Mouse (Mus musculus) heart, embryonic 14.5 days (tissue): ENCODE measurements at regions not wholly inside any gene's neighbourhood (a gene's known extent, or its start where the extent isn't known, plus 50 kb on each side); places are given as distances from the start of the nearest gene placed in this dataset.

Experiments
- ATAC-seq: fragments of 200-750 bp; cut with Nextera tagmentation; 2 replicates; pipeline ENCODE4 v1.8.0; 2017; ENCODE audit warnings: low read depth, moderate TSS enrichment; ENCODE audit not compliant: insufficient number of reproducible peaks, insufficient read depth, low FRiP score
- H3K27ac ChIP-seq, 2 experiments: fragments of 200-500 bp in 1 of 2; fragments of 300-500 bp in 1 of 2; sonication (generic) in 1 of 2; replicated peaks in 1 of 2; 2 replicates each; pipeline ENCODE4 v1.5.1; 2012 to 2014; ENCODE audit warnings: low read depth in 2 of 2, low read length in 2 of 2, control low read depth in 1 of 2, mild to moderate bottlenecking in 1 of 2, mixed read lengths in 1 of 2; ENCODE audit not compliant: control insufficient read depth in 1 of 2, insufficient read depth in 1 of 2
- H3K27me3 ChIP-seq: fragments of 300-500 bp; sonication (generic); 2 replicates; pipeline ENCODE4 v1.6.1; 2014; ENCODE audit warnings: mild to moderate bottlenecking, low read length, control low read depth; ENCODE audit not compliant: control insufficient read depth, insufficient read depth
- H3K36me3 ChIP-seq: fragments of 300-500 bp; sonication (generic); 2 replicates; pipeline ENCODE4 v1.6.1; 2014; ENCODE audit warnings: mild to moderate bottlenecking, control low read depth, low read length, mixed read lengths; ENCODE audit not compliant: control insufficient read depth, insufficient read depth
- H3K4me1 ChIP-seq, 2 experiments: fragments of 200-500 bp in 1 of 2; fragments of 300-500 bp in 1 of 2; sonication (generic) in 1 of 2; 2 replicates each; pipeline ENCODE4 v1.6.1; 2012 to 2014; ENCODE audit warnings: low read length in 2 of 2, control low read depth in 1 of 2, mixed read lengths in 1 of 2; ENCODE audit not compliant: control insufficient read depth in 2 of 2, insufficient read depth in 2 of 2
- H3K4me2 ChIP-seq: fragments of 300-500 bp; sonication (generic); 2 replicates; pipeline ENCODE4 v1.6.1; 2014; ENCODE audit warnings: mild to moderate bottlenecking, low read length
- H3K4me3 ChIP-seq, 2 experiments: fragments of 200-500 bp in 1 of 2; fragments of 300-500 bp in 1 of 2; sonication (generic) in 1 of 2; 2 replicates each; pipeline ENCODE4 v1.5.1; 2012 to 2014; ENCODE audit warnings: low read length in 2 of 2, mild to moderate bottlenecking in 2 of 2, control low read depth in 1 of 2, low read depth in 1 of 2, moderate library complexity in 1 of 2; ENCODE audit not compliant: control insufficient read depth in 1 of 2, insufficient read depth in 1 of 2
- H3K9ac ChIP-seq: fragments of 300-500 bp; sonication (generic); 2 replicates; pipeline ENCODE4 v1.6.1; 2014; ENCODE audit warnings: mild to moderate bottlenecking, low read length
- H3K9me3 ChIP-seq: fragments of 300-500 bp; sonication (generic); 2 replicates; pipeline ENCODE4 v1.6.1; 2016; ENCODE audit warnings: low read length, control low read depth; ENCODE audit not compliant: control insufficient read depth
- WGBS: fragments of 180-500 bp; shearing (Covaris S2); extraction: QIAGEN DNeasy Blood & Tissue Kit; methylation state at CpG from one replicate; pipeline ENCODE4 v1.1.7; 2014; 5-methylcytosine and 5-hydroxymethylcytosine counted together

GRCm38 (mm10) chr8:30227354-30227753 is 2779.9 kb downstream of the Poteg start:
- Histone ChIP-seq H3K36me3 (no peaks in the 10 kb centered on the region), H3K4me3 (no peak overlapping the region), H3K9me3 (no peaks in the 10 kb centered on the region), H3K9ac (no peak overlapping the region), H3K27me3 (no peaks in the 10 kb centered on the region), H3K4me2 (no peak overlapping the region), H3K4me1 (no peaks in the 10 kb centered on the region), H3K27ac (no peak overlapping the region)
- 75% methylated on average over 5 of the region's 5 CpGs for WGBS
- ATAC-seq, result no peak

- 53% methylated on average over 1 of the region's 1 CpGs for WGBS
- Histone ChIP-seq H3K4me2 (no peak overlapping the region), H3K4me1 (no peaks in the 10 kb centered on the region), H3K9me3 (no peaks in the 10 kb centered on the region), H3K4me3 (no peak overlapping the region), H3K27ac (no peak overlapping the region), H3K27me3 (no peaks in the 10 kb centered on the region), H3K9ac (no peak overlapping the region), H3K36me3 (no peaks in the 10 kb centered on the region)
- no peak for ATAC-seq
Measured at GRCm38 (mm10) chr8:30233266-30233665, 2785.8 kb downstream of the Poteg start.

- Histone ChIP-seq H3K27me3 (no peaks in the 10 kb centered on the region), H3K27ac (no peak overlapping the region), H3K9me3 (no peaks in the 10 kb centered on the region), H3K4me3 (no peak overlapping the region), H3K36me3 (no peaks in the 10 kb centered on the region), H3K4me1 (no peaks in the 10 kb centered on the region), H3K4me2 (no peak overlapping the region), H3K9ac (no peak overlapping the region)
- 85% methylated on average over 3 of the region's 3 CpGs for WGBS
- ATAC-seq, result no peak
Measured at GRCm38 (mm10) chr8:30251797-30252196, 2804.3 kb downstream of the Poteg start.

- no peaks in the 10 kb centered on the region for H3K27me3 ChIP-seq
- no peak overlapping the region for H3K4me2 ChIP-seq
- no peak overlapping the region for H3K9ac ChIP-seq
- H3K9me3 ChIP-seq, result no peaks in the 10 kb centered on the region
- no peaks in the 10 kb centered on the region for H3K36me3 ChIP-seq
- H3K4me3 ChIP-seq, result no peak overlapping the region
- H3K27ac ChIP-seq, result no peak overlapping the region
- no peak for ATAC-seq
- WGBS, result 87% methylated on average over 6 of the region's 6 CpGs
- H3K4me1 ChIP-seq, result no peaks in the 10 kb centered on the region
Measured at GRCm38 (mm10) chr8:30269949-30270910, 2822.8 kb downstream of the Poteg start.

GRCm38 (mm10) chr8:30289169-30289568 is 2841.7 kb downstream of the Poteg start:
- no peaks in the 10 kb centered on the region for H3K9me3 ChIP-seq
- H3K27ac ChIP-seq, result no peak overlapping the region
- ATAC-seq, result no peak
- 70% methylated on average over 4 of the region's 4 CpGs for WGBS
- no peaks in the 10 kb centered on the region for H3K4me1 ChIP-seq
- H3K36me3 ChIP-seq, result no peaks in the 10 kb centered on the region
- H3K4me3 ChIP-seq, result no peak overlapping the region
- H3K9ac ChIP-seq, result no peak overlapping the region
- H3K27me3 ChIP-seq, result no peaks in the 10 kb centered on the region
- no peak overlapping the region for H3K4me2 ChIP-seq

- Histone ChIP-seq H3K36me3 (no peaks in the 10 kb centered on the region), H3K9me3 (no peaks in the 10 kb centered on the region), H3K27ac (no peak overlapping the region), H3K4me2 (no peak overlapping the region), H3K4me3 (no peak overlapping the region), H3K27me3 (no peaks in the 10 kb centered on the region), H3K9ac (no peak overlapping the region), H3K4me1 (no peaks in the 10 kb centered on the region)
- no peak for ATAC-seq
Measured at GRCm38 (mm10) chr8:30331201-30331600, 2883.7 kb downstream of the Poteg start.

GRCm38 (mm10) chr8:30333352-30333751 is 2885.9 kb downstream of the Poteg start:
- no peaks in the 10 kb centered on the region for H3K27me3 ChIP-seq
- WGBS, result 83% methylated on average over 3 of the region's 3 CpGs
- H3K4me3 ChIP-seq, result no peak overlapping the region
- ATAC-seq, result no peak
- H3K4me1 ChIP-seq, result no peaks in the 10 kb centered on the region
- H3K36me3 ChIP-seq, result no peaks in the 10 kb centered on the region
- no peak overlapping the region for H3K27ac ChIP-seq
- H3K4me2 ChIP-seq, result no peak overlapping the region
- H3K9me3 ChIP-seq, result no peaks in the 10 kb centered on the region
- no peak overlapping the region for H3K9ac ChIP-seq

GRCm38 (mm10) chr8:30359464-30359863 is 2912.0 kb downstream of the Poteg start:
- WGBS, result 76% methylated on average over 1 of the region's 1 CpGs
- H3K9me3 ChIP-seq, result no peaks in the 10 kb centered on the region
- no peak overlapping the region for H3K4me2 ChIP-seq

More at GRCm38 (mm10) chr8:30359464-30359863, 2912.0 kb downstream of the Poteg start:
- H3K36me3 ChIP-seq, result no peaks in the 10 kb centered on the region
- ATAC-seq, result no peak
- no peak overlapping the region for H3K4me3 ChIP-seq
- no peaks in the 10 kb centered on the region for H3K27me3 ChIP-seq
- no peak overlapping the region for H3K9ac ChIP-seq
- no peak overlapping the region for H3K27ac ChIP-seq
- no peaks in the 10 kb centered on the region for H3K4me1 ChIP-seq
